26 mouse cellular contexts compared by ENCODE assay signal in genomic region chr7:51633230-51633844, GRCm38 (mm10). TPM values are rescaled to one million over a fixed set of nuclear protein-coding genes. Genes with fewer than 3 reads are reported as not detected.
DNase-seq lines count a peak whose midpoint lies in the region; ATAC-seq lines count a peak whose summit lies in the region.
"Had no signal": no experiment of that assay in that cellular context is flagged by ENCODE, and none has a peak within 500 bp of the region (broad histone marks: within the 10 kb centered on the region; RNA-seq: fewer than 3 reads in every experiment).

No protein-coding gene starts in this region.

- H3K4me1 ChIP-seq in hindbrain, embryonic 12.5 days = peaks cover 5% of the 10 kb centered on the region; the same call in 1 of the 2 replicates
- H3K4me1 ChIP-seq in midbrain, embryonic 14.5 days (ENCODE audit: control insufficient read depth, insufficient read depth, low read length) = no peaks in the 10 kb centered on the region
- H3K4me1 ChIP-seq: embryonic facial prominence, embryonic 13.5 days; heart, embryonic 15.5 days; limb, embryonic 15.5 days; stomach, embryonic 15.5 days had no signal

- intact Hi-C loops in heart, postnatal 25 days (cut with DNase I) = no loop called here
- intact Hi-C loops in heart, postnatal 36 days (cut with DNase I) = no loop called here
- intact Hi-C loops in gastrocnemius, postnatal 36 days (cut with DNase I) = no loop called here

- H3K9me3 ChIP-seq in hindbrain, embryonic 12.5 days (replicated peaks) = no peaks in the 10 kb centered on the region
- H3K9me3 ChIP-seq in midbrain, embryonic 14.5 days (ENCODE audit: control insufficient read depth, low read length) = no peaks in the 10 kb centered on the region
- H3K9me3 ChIP-seq: embryonic facial prominence, embryonic 13.5 days; heart, embryonic 15.5 days; limb, embryonic 15.5 days; stomach, embryonic 15.5 days had no signal

- 6% methylated on average over 7 of the region's 7 CpGs for WGBS in hindbrain, embryonic 12.5 days
- WGBS in midbrain, embryonic 14.5 days = 2% methylated on average over 7 of the region's 7 CpGs

- H3K36me3 ChIP-seq in hindbrain, embryonic 12.5 days = no peaks in the 10 kb centered on the region
- H3K36me3 ChIP-seq in midbrain, embryonic 14.5 days (ENCODE audit: control insufficient read depth, insufficient read depth, low read length) = 0 out of 2 replicates have a peak, but pooled peaks cover 3% of the 10 kb centered on the region
- H3K36me3 ChIP-seq: embryonic facial prominence, embryonic 13.5 days; heart, embryonic 15.5 days; limb, embryonic 15.5 days; stomach, embryonic 15.5 days had no signal

- H3K4me2 ChIP-seq in hindbrain, embryonic 12.5 days (replicated peaks) = peak overlapping the region; percentile 21; the same call in 1 of the 2 replicates
- peak overlapping the region; percentile 48 for H3K4me2 ChIP-seq in midbrain, embryonic 14.5 days (ENCODE audit: low read length)
- H3K4me2 ChIP-seq: embryonic facial prominence, embryonic 13.5 days; heart, embryonic 15.5 days; limb, embryonic 15.5 days; stomach, embryonic 15.5 days had no signal

- H3K4me3 ChIP-seq in hindbrain, embryonic 12.5 days = no peak overlapping the region
- peak overlapping the region; percentile 27 for H3K4me3 ChIP-seq in midbrain, embryonic 14.5 days (replicated peaks; ENCODE audit: low read depth, low read length)
- H3K4me3 ChIP-seq: embryonic facial prominence, embryonic 13.5 days; gastrocnemius, adult 2 months; heart, adult 2 months; heart, embryonic 15.5 days; limb, embryonic 15.5 days; stomach, embryonic 15.5 days had no signal

- H3K27ac ChIP-seq in hindbrain, embryonic 12.5 days = peak overlapping the region; percentile 86
- peak overlapping the region; percentile 83 for H3K27ac ChIP-seq in midbrain, embryonic 14.5 days (replicated peaks; ENCODE audit: low read depth, low read length)
- H3K27ac ChIP-seq: embryonic facial prominence, embryonic 13.5 days; gastrocnemius, adult 2 months; heart, adult 2 months; heart, embryonic 15.5 days; limb, embryonic 15.5 days; stomach, embryonic 15.5 days had no signal

- ATAC-seq in hindbrain, embryonic 12.5 days (ENCODE audit: low FRiP score) = peak; percentile 76
- peak; percentile 73 for ATAC-seq in midbrain, embryonic 14.5 days (ENCODE audit: low FRiP score, low TSS enrichment)
- ATAC-seq: inflammation-experienced regulatory T-cells, adult 6 months; liver, postnatal 0 days had no signal

- H3K27me3 ChIP-seq in hindbrain, embryonic 12.5 days = peaks cover 21% of the 10 kb centered on the region
- no peaks in the 10 kb centered on the region for H3K27me3 ChIP-seq in midbrain, embryonic 14.5 days (ENCODE audit: control insufficient read depth, insufficient read depth, low read length)

- no peak overlapping the region for H3K9ac ChIP-seq in hindbrain, embryonic 12.5 days
- H3K9ac ChIP-seq in midbrain, embryonic 14.5 days (replicated peaks; ENCODE audit: low read length) = peak overlapping the region; percentile 49
- H3K9ac ChIP-seq: embryonic facial prominence, embryonic 13.5 days; heart, embryonic 15.5 days; limb, embryonic 15.5 days; liver, postnatal 0 days; stomach, embryonic 15.5 days had no signal

- peak; percentile 14 for DNase-seq in retina, embryonic 14.5 days (ENCODE audit: low spot score)
- no peak for DNase-seq in retina, postnatal 1 day
- DNase-seq in midbrain, embryonic 14.5 days = peak; percentile 74
- DNase-seq in heart, postnatal 25 days (ENCODE audit: low spot score) = no peak
- DNase-seq in heart, postnatal 36 days = no peak
- DNase-seq in layer of hippocampus, adult 9-11 months = no peak
- DNase-seq in gastrocnemius, postnatal 36 days = no peak
- DNase-seq: adrenal gland, postnatal 10 days; B cell, adult 2 months; cerebellum, adult 11 months; cerebellum, postnatal 36 days; gastrocnemius, adult 2 months; heart, adult 2 months; kidney, adult 8-10 months; kidney, postnatal 36 days; liver, postnatal 0 days; lung, postnatal 14 days; spleen, adult 18-20 months had no signal

RNA-seq across cellular contexts. Expression of gene Slc17a6, which starts 11.5 kb away (rescaled TPM):
- 41.6 and 48.1 TPM in 2 replicates for polyA plus RNA-seq in hindbrain, embryonic 12.5 days (2016; fragmentation: Nextera tagmentation; extraction: Ambion mirVana)
- 102 and 111 TPM in 2 replicates for polyA plus RNA-seq in midbrain, embryonic 14.5 days (2014; fragmentation: Nextera tagmentation; extraction: Ambion mirVana)
- not detected for total RNA-seq in heart, postnatal 25 days (2021)
- not detected for total RNA-seq in heart, postnatal 36 days (2021)
- total RNA-seq in gastrocnemius, postnatal 36 days (2021) = not detected
- total RNA-seq: gastrocnemius, adult 2 months; heart, adult 2 months; megakaryocyte-erythroid progenitor cell, adult 5-6 weeks; neutrophil, adult 5-6 weeks had no signal
- polyA plus RNA-seq: heart, adult 2 months; inflammation-experienced regulatory T-cells, adult 6 months; liver, postnatal 0 days had no signal

Comparison
In these comparisons a context has a peak if more than half of its experiments do, and no peak if none do; other contexts are left out.
1. DNase-seq: peak in retina, embryonic 14.5 days (single experiment) and midbrain, embryonic 14.5 days (single experiment); none in retina, postnatal 1 day (single experiment), heart, postnatal 25 days (single experiment), heart, postnatal 36 days (0 of 2), layer of hippocampus, adult 9-11 months (single experiment) and gastrocnemius, postnatal 36 days (0 of 2).